Mouse (Mus musculus) kidney, postnatal 14 days (tissue): ENCODE measurements at regions not wholly inside any gene's neighbourhood (a gene's known extent, or its start where the extent isn't known, plus 50 kb on each side); places are given as distances from the start of the nearest gene placed in this dataset.

Experiments used
- DNase-seq: peaks from one replicate; pipeline ENCODE4 v3.0.0; 2022; ENCODE audit warnings: mixed read lengths

DNA sequence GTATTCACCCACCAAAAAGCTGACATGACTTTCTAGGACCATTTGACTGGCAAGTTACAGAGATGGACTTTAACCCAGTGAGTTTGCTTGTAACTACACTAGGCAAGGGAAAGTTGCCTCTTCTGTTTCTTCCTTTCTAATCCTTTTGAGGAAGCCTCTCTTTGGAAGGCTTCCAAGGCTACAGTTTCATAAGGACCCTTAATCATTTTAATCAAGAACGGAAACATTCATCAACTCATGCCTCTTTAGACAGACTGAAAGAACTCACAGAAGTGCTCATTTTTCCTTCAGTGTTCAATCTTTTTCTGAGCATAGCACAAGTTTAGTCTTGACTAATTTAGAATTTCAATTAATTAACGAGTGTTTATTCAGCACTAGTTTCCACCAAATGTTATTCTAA, 84.2 kb downstream of the Ddx1 start:
- DNase-seq, result peak; percentile 67

DNA sequence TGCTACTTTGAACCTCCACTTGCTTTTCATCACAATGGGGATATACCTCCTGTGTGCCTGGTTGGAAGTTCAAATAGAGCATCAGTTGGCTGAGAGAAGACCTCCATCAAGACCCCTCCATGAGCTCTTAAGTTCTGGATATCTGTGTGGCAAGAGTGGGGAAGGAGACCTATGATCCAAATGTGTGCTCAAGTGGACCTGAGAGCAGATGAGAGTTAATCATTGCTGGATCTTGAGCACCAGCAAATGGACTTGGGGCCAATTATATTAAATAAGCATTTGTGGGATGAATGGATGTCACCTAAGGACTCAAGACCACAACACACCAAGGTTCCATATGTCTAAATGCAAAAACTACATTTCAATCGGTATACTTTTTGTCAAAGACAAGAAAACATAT, 88.0 kb downstream of the Ddx1 start:
- DNase-seq, result peak; percentile 33

DNA sequence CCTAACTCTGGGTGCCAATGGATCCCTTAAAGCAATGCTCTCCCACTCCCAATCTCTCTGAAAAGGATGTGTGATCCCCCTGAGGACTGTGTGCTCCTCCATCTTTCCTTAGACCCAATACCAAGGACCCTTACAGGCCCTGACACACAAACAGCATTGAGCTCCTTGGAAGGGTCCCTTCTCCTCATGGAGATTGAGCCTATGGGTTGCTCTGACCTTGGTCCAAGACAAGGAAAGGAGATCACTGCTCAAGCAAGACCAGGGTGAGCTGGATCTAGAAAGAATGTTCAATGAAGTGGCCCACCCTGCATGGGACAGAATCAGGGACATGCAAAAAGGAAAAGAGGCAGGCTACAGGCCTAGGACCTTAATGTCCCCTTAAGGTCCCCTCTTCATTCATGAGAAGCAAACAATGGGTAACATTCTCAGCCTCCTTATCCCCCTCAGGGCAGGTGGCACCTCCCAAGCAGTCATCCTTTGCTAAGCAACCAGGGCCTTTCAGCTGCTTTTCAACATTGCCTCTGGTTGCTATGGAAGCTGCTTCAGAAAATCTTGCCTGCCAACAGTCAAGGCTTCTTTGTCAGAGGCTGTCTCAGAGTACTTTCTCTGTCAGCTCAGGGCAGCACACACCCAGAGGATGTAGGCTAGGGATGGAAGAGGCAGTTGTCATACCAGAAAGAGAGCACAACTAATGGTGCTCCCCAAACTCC, 89.5 kb downstream of the Ddx1 start:
- no peak for DNase-seq

DNA sequence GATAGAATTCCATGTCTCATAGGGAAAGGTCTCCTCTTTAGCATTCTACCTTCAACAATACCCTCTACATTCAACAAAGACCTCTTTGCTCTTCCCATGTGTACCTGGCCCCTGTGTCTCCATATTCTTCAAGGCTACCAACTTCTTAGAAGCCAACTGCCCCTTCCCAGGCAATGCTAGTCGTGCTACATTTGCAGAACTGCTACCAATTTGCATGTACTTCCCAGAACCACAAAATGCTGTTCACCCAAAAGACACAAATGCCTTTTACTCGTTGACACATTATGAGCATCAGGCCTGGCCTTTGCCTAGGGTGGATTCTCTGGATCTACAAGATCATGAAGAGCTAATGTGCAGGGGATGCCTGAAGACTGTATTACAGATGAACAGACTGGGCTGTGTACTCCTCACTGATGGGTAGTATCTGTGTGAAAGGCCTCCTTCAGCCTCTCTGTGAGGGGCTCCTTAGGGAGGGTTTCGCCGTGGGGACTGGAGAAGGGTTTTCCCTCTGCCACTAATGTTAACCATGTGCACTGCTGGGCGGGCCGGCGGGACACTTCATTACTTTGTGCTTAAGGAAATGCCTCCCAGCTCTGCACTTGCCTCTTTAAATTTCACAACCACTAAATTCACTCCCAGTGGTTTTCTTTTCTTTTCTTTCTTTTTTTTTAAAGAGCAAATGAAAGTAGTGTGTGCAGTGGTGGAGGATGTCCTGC, 91.2 kb downstream of the Ddx1 start:
- DNase-seq, result no peak

DNA sequence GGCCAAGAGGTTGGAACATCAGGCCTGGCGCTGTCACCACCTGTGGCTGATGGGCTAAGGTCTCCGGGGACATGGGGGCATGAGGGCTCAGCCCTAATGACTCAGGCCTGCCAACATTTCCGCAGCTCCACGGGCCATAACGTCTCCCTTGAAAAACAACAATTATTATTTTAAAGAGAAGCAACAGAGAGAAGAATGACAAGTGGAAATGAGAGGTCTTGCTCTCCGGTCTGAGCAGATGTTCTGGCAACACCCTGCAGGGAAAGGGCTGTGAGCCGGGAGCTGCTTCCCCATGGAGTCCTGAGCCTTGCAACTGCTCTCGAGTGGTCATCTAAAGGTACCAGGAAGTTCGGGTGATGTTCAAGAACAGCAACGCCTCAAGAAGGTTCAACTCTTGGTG, 91.9 kb downstream of the Ddx1 start:
- peak; percentile 39 for DNase-seq

DNA sequence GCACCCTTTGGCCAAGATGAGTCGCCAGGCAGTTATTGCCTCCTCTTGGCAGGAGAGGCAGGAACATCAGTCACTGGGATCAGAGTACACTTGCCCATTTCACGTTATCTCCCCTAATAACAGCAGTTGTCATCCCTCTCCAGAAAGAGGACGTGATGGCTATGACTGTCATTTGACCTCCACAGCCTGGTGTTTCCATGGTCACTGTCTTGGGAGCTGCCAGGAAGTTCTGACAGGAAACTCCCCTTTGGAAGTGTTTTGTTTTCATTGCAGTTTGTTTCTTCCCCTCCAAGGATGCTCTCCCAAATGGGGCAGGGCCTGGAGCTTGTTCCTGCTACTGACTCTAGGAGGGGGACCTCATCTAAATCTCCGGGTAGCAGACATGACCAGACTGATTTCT, 98.3 kb downstream of the Ddx1 start:
- DNase-seq, result peak; percentile 54

DNA sequence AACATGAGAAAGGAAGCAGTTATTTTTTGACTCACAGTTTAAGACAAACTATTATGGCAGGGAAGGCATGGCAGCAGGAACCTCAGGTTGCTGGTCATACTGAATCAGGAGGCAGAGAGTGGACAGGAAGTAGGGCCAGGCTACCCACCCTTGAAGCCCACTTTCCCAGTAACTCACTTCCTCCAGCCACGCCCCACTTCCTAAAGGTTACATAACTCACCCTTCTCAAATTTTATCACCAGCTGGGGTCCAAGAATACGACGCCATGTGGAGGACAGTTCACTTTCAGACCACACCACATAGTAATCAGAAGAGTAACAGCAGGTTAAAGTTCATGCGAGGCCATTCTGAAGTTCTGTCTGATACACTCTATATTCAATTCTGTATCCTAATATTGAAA, 101.8 kb downstream of the Ddx1 start:
- no peak for DNase-seq

DNA sequence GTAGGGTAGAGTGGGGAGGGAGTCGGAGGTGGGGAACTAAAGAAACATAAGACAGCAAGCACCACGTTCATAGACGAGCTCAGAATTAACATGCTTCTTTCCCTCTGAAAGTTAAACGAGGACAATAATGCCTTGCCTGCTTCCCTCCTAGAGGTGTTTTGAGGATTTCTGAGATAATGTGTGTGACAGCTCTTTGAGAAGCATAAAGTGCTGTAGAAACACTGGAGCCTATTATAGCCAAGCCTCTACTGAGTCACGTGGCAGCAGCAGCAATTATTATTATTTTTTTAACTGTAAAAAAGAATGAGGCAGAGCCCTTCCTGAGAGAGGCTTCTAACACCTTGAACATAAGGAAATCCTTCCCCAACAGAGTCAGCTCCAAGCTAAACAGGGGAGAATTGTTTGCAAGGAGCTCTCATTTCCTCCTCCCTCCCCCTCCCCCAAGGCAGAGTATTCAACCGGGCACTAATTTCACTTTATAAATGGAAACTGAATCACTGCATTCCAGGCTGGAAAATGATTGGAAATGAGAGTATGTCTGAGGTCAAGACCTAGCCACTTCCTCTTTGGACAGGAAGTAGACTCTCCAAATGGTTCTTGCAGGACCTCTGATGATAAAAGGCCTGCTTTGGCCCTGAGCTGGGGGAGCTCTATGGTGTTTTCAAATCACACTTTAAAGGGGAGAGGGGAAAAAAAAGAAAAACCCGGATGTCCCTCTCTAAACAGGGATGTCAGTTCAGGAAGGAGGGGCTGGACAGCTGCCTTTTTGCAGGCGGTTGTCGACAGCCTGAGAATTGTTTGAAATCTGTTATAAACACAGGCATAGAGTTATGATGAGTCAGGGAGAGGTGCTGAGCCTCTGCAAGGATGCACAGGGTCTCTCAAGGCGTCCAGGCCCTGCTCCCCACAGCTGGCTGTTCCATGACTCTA, 103.6 kb downstream of the Ddx1 start:
- peak; percentile 83 for DNase-seq

DNA sequence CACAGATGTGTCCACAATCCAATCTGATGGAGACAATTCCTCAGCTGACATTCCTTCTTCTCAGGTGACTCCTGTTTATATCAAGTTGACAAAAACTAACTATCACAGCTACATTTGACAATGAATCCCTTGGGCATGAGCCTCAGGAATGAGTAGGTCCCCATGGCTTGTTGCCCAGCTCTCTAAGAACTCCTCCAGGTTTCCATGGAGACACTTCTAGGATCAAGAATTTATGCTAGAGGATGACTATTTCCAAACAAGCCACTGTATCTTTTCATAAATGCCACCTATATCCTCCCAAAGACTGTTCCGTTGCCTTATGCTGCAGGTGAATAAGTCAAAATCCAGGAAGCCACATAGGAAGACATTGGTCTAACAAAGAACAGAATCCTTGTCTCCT, 104.3 kb downstream of the Ddx1 start:
- DNase-seq, result no peak

DNA sequence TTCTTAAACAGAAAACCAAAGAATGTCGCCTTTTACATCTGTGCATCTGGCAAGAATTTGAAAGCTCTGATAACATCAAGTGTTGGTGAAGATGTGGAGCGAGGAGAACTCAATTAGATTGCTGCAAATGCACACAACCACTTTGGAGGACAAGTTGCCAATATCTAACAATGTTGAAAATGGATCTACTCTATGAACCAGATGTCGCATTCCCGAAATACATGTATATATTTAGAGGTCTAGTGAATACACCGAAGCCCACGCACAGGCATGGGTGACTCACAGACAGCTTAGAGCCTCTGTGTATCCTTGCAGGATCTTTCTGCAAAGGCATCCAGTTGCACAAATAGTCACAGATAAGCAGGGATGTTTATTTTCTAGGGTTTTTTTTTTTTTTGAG, 108.4 kb downstream of the Ddx1 start:
- no peak for DNase-seq

DNA sequence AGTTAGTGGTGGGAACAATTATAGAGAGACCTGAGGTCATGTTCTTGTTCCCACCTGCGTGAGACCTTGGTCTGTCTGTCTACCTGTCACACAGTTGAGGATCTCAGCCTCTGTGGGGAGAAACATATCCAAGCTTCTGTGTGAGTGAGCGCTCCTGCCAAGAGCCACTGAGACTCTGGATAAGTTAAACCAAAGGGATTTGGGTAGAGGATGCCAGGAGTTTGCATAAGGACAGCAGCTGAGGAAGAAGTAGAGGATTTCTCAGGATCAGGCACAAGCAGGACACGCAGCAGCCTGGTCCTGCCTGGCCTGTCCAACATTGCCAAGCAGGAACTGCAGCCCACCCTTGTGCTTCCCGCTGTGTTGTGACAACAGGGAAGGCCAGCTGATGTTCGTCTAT, 109.8 kb downstream of the Ddx1 start:
- no peak for DNase-seq

DNA sequence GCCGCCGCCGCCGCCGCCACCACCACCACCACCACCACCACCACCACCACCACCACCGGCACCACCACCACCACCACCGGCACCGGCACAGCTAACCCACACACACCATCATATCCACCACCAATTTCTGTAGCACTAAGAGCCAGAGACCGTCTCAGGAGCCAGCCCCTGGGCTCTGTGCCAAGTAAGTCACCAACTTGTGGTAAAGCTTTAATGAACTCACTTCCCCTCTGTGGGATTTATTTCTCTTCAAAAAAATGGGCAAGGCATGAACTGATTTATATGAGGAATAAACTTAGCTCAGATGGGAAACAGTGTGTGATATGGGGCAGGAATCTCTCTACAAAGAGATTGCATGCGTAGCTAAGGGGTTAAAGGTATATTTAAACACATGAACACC, 114.8 kb downstream of the Ddx1 start:
- DNase-seq, result peak; percentile 26

DNA sequence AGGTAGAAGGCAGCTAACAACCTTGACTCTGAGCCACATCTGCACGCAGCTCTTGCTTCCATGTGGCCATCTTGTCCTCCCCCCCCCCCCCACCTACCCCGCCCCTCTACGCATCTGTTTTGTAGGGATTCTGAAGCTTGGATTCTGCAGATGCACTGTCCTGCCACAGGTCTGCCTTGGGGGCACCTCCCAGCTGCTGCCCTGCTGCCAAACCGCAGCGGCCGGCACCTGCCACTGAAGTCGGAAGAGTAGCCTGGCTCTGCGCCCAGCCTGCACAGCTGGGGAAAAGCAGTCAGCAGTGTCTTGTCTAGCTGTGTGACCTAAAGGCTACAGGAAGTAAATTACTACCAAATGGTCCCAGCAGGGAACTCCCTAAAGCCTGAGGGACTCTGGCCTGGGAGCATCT, 119.3 kb downstream of the Ddx1 start:
- peak; percentile 87 for DNase-seq

DNA sequence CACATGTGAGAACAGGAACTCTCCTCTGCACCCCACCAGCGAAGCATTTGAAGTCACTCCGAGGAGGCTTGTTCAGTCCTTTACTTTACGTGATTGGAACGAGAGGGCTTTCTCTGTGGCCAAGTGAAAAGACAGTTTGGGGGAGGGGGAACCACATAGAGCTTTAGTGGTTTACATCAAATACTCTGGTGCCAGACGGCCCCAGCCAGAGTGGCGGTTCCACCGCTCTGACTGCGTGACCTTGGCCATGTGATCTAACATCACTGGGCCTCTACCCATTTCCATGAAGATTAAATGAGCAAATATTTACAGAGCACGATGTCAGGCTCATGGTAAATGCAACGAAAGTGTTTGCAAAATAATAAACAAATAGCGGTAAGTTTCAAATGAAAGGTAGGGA, 121.6 kb downstream of the Ddx1 start:
- DNase-seq, result no peak

DNA sequence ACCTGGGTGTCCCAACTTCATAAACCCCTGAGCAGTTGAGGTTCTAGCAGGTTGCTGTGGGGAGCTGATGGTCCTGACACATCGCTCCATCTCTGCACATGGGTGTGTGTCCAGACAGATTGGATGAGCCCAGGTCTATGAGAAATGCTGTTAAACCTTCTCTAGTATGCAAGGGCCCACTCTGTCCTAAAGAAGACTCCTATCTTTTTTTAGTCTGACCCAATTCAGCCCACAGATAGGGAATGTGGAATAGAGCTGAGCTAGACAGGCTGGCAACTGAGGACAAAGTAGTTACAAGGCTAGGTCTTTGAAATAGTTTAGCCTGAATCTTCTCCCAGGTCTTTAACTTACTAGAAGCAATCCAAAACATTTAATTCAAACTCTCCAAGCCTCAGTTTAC, 124.0 kb downstream of the Ddx1 start:
- no peak for DNase-seq

DNA sequence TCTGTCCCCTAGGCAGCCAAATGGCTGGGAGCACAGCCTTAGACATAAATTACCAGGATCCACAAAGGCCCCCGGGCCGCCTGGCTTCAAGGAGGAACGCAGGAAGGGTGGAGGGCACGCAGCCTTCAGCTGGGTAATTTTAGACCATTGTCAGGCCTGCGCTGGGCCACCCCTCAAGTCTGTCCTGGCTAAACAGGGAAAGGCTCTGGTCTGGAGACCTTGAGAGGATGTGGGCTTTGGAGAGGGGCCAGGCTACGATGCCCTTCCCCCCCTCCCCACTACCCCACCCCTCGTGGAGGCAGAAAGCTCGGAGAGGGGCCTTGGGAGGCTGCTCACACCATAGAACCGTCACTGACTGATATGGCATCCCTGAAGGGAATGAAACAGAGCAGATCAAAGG, 126.7 kb downstream of the Ddx1 start:
- DNase-seq, result peak; percentile 62

DNA sequence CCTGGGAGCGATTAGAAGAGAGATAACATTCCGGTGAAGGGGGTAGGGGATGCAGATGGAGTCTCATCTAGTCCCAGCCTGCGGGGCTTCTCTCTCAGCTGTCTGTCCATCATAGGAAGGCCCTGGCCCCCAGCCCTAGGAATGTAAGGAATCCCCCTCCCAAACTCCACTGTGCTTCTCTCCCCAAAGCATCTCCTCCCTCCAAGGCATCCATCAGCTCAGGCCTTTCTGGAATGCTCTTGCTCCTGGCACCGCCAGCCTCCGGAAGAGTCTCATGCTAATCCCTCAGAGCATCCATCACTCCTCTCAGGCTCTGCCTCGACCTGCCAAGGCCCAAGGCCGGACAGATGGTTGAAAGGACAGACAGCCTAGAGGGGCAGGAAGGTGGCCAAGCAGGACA, 128.4 kb downstream of the Ddx1 start:
- DNase-seq, result no peak

DNA sequence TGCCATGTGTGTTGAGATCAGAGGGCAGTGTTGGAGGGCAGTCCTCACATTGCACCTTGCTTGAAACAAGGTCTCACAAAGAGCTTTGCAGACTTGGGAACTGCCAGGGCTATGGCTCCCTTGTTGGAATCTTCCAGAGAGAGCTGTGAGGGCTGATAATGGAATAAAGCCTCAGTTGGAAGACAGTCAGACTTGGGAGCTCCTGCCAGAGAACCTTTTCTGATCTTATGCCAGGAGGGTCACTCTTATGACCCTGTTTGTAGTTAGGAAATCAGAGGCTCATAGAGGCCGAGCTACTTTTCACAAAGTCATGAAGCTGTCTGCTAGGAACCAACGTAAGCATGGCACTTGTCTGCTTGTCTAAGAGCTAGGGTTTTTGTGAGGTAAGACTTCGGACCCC, 129.4 kb downstream of the Ddx1 start:
- peak; percentile 66 for DNase-seq

DNA sequence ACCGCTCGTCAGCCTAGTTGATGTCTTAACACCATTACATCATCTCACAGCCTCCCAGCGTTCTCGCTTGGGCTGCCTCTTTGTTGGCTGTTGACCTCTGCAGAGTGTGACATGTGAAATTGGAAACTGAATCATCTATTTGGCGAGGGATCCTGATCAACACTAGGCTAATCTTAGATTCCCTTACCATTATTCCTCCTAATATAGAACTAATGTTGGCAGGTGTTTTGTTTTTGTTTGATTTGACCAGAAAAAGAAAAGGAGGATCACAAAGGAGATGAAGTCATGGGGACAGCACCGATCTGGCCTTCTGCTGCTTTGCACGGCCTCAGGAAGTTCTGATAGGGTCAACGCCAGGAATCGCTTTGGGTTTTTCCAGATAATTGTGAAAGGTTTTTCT, 131.0 kb downstream of the Ddx1 start:
- DNase-seq, result no peak

DNA sequence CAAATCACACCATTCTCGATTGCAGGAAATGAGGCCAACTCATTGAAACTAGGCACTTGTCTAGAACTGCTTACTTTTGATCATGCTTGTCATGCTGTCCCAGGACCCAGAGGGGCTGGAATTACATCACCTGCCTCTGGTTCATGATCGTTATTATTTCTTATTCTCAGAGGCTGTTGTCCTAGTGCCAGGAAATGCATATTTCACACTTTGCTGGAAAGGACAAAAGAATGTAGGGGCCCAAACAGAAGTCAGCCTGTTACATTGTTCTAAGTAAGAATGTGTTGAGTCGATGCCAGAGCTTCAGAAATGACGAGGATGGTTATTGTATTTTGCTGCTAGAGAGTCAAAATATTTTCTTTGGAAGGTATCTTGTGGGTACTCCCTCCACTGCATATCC, 134.7 kb downstream of the Ddx1 start:
- DNase-seq, result no peak

DNA sequence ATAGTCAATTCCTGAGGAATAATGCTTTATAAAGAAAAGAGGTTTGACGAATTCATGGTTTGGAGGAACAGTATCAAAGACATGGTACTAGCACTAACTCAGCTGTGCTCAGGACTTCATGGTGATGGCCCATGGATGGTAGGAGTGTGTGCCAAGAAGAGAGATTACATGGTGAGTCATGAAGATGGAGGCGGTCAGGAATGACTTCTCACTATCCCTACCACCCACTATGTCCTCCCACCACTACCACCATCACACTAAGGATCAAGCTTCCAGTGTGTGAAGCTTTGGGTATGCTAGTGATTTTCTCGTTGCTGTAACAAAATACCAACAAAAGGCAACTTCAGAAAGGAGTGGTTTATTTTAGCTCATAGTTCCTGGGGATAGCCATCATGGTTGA, 142.1 kb downstream of the Ddx1 start:
- DNase-seq, result no peak

DNA sequence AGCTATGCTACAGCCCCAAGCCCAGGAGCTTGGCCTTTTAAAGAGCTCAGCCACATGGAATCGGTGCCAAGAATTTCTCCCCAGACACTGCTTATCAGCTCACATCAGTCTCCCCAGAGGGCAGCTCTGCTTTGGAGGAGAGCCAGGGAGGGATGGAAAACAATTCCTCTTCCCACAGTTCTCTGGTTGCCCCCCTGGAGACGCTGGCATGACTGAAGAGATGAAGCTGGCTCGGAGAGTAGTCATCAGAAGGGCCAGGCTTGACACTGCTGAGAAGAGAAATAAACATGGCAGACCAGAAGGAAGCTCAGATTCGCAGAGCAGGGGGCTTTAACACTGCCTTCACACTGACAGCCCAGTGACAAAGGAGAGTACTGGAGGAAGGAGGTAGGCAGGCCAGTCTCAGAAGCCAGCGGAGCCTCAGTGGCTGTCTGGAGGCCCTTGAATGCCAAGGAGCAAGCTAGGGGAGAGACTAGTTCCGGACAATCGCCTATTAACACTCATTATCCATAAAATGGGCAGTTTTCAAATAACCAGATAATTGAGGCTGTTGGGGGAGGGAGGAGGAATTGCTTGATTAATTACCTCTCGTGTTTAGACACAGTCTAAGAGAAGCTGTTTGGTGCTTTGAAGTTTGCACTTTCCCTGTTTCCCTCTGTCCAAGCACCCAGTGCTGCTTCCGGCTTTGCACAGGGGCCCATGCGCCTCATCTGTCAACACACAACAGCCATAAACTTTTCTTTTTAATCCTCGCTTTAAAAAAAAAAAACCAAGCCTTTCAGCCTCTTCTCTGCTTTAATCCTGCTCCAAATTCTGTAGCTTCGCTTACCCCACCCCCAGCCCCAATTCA, 148.3 kb downstream of the Ddx1 start:
- peak; percentile 32 for DNase-seq
